Mouse (Mus musculus): ENCODE data around the gene Pitpnb.

Pitpnb gene

GRCm38 (mm10) chr5:111330417-111331098 lies at the start of gene Pitpnb:
Pitpnb (plus strand) TSS chr5:111330763.
- peak; percentile 99 for DNase-seq (ENCODE audit: low read depth, low spot score)
- H3K27me3 ChIP-seq (ENCODE audit: control insufficient read depth, insufficient read depth, low read length, poor library complexity, severe bottlenecking): no peaks in the 10 kb centered on the region; the same call in 1 of the 2 replicates
- H3K36me3 ChIP-seq (ENCODE audit: control insufficient read depth, insufficient read depth, low read length, poor library complexity, severe bottlenecking): no peaks in the 10 kb centered on the region

- Histone ChIP-seq H3K36me3 (ENCODE audit: control insufficient read depth, insufficient read depth, low read length, poor library complexity, severe bottlenecking) (peaks cover 2% of the 10 kb centered on the region; the same call in 1 of the 2 replicates), H3K27me3 (ENCODE audit: control insufficient read depth, insufficient read depth, low read length, poor library complexity, severe bottlenecking) (no peaks in the 10 kb centered on the region)
- no peak for DNase-seq (ENCODE audit: low read depth, low spot score)
These were observed 46.0 kb upstream of the Pitpnb start for GRCm38 (mm10) chr5:111284420-111285175.

GRCm38 (mm10) chr5:111287571-111287970 lies 43.0 kb upstream of the Pitpnb start:
- no peaks in the 10 kb centered on the region for H3K27me3 ChIP-seq (ENCODE audit: control insufficient read depth, insufficient read depth, low read length, poor library complexity, severe bottlenecking)
- H3K36me3 ChIP-seq (ENCODE audit: control insufficient read depth, insufficient read depth, low read length, poor library complexity, severe bottlenecking): peaks cover 2% of the 10 kb centered on the region; the same call in 1 of the 2 replicates
- no peak for DNase-seq (ENCODE audit: low read depth, low spot score)

GRCm38 (mm10) chr5:111288486-111288885 lies 42.1 kb upstream of the Pitpnb start:
- no peak for DNase-seq (ENCODE audit: low read depth, low spot score)
- H3K27me3 ChIP-seq (ENCODE audit: control insufficient read depth, insufficient read depth, low read length, poor library complexity, severe bottlenecking): no peaks in the 10 kb centered on the region; the same call in 1 of the 2 replicates
- H3K36me3 ChIP-seq (ENCODE audit: control insufficient read depth, insufficient read depth, low read length, poor library complexity, severe bottlenecking): peaks cover 2% of the 10 kb centered on the region; the same call in 1 of the 2 replicates

GRCm38 (mm10) chr5:111290071-111290470 lies 40.5 kb upstream of the Pitpnb start:
- Histone ChIP-seq H3K36me3 (ENCODE audit: control insufficient read depth, insufficient read depth, low read length, poor library complexity, severe bottlenecking) (no peaks in the 10 kb centered on the region), H3K27me3 (ENCODE audit: control insufficient read depth, insufficient read depth, low read length, poor library complexity, severe bottlenecking) (no peaks in the 10 kb centered on the region; the same call in 1 of the 2 replicates)
- DNase-seq (ENCODE audit: low read depth, low spot score): no peak

GRCm38 (mm10) chr5:111291639-111292038 lies 38.9 kb upstream of the Pitpnb start:
- no peaks in the 10 kb centered on the region for H3K36me3 ChIP-seq (ENCODE audit: control insufficient read depth, insufficient read depth, low read length, poor library complexity, severe bottlenecking)
- no peaks in the 10 kb centered on the region; the same call in 1 of the 2 replicates for H3K27me3 ChIP-seq (ENCODE audit: control insufficient read depth, insufficient read depth, low read length, poor library complexity, severe bottlenecking)
- DNase-seq (ENCODE audit: low read depth, low spot score): no peak

GRCm38 (mm10) chr5:111297801-111298200 lies 32.8 kb upstream of the Pitpnb start:
- no peak for DNase-seq (ENCODE audit: low read depth, low spot score)
- H3K27me3 ChIP-seq (ENCODE audit: control insufficient read depth, insufficient read depth, low read length, poor library complexity, severe bottlenecking): no peaks in the 10 kb centered on the region; the same call in 1 of the 2 replicates

GRCm38 (mm10) chr5:111298706-111299105 lies 31.9 kb upstream of the Pitpnb start:
- DNase-seq (ENCODE audit: low read depth, low spot score): no peak
- no peaks in the 10 kb centered on the region for H3K27me3 ChIP-seq (ENCODE audit: control insufficient read depth, insufficient read depth, low read length, poor library complexity, severe bottlenecking)
- no peaks in the 10 kb centered on the region for H3K36me3 ChIP-seq (ENCODE audit: control insufficient read depth, insufficient read depth, low read length, poor library complexity, severe bottlenecking)

More at GRCm38 (mm10) chr5:111297801-111298200, 32.8 kb upstream of the Pitpnb start:
- no peaks in the 10 kb centered on the region for H3K36me3 ChIP-seq (ENCODE audit: control insufficient read depth, insufficient read depth, low read length, poor library complexity, severe bottlenecking)

- no peak for DNase-seq (ENCODE audit: low read depth, low spot score)
- Histone ChIP-seq H3K27me3 (ENCODE audit: control insufficient read depth, insufficient read depth, low read length, poor library complexity, severe bottlenecking) (no peaks in the 10 kb centered on the region), H3K36me3 (ENCODE audit: control insufficient read depth, insufficient read depth, low read length, poor library complexity, severe bottlenecking) (no peaks in the 10 kb centered on the region)
These were observed 29.8 kb upstream of the Pitpnb start for GRCm38 (mm10) chr5:111300776-111301175.

- DNase-seq (ENCODE audit: low read depth, low spot score): peak; percentile 46
- Histone ChIP-seq H3K27me3 (ENCODE audit: control insufficient read depth, insufficient read depth, low read length, poor library complexity, severe bottlenecking) (no peaks in the 10 kb centered on the region), H3K36me3 (ENCODE audit: control insufficient read depth, insufficient read depth, low read length, poor library complexity, severe bottlenecking) (no peaks in the 10 kb centered on the region)
These were observed 28.8 kb upstream of the Pitpnb start for GRCm38 (mm10) chr5:111301736-111302135.

- Histone ChIP-seq H3K27me3 (ENCODE audit: control insufficient read depth, insufficient read depth, low read length, poor library complexity, severe bottlenecking) (no peaks in the 10 kb centered on the region), H3K36me3 (ENCODE audit: control insufficient read depth, insufficient read depth, low read length, poor library complexity, severe bottlenecking) (no peaks in the 10 kb centered on the region)
- DNase-seq (ENCODE audit: low read depth, low spot score): peak; percentile 11
These were observed 25.8 kb upstream of the Pitpnb start for GRCm38 (mm10) chr5:111304730-111305129.

GRCm38 (mm10) chr5:111310185-111310584 lies 20.4 kb upstream of the Pitpnb start:
- Histone ChIP-seq H3K36me3 (ENCODE audit: control insufficient read depth, insufficient read depth, low read length, poor library complexity, severe bottlenecking) (no peaks in the 10 kb centered on the region), H3K27me3 (ENCODE audit: control insufficient read depth, insufficient read depth, low read length, poor library complexity, severe bottlenecking) (no peaks in the 10 kb centered on the region)
- DNase-seq (ENCODE audit: low read depth, low spot score): no peak

GRCm38 (mm10) chr5:111313833-111314232 lies 16.7 kb upstream of the Pitpnb start:
- DNase-seq (ENCODE audit: low read depth, low spot score): no peak
- Histone ChIP-seq H3K27me3 (ENCODE audit: control insufficient read depth, insufficient read depth, low read length, poor library complexity, severe bottlenecking) (no peaks in the 10 kb centered on the region), H3K36me3 (ENCODE audit: control insufficient read depth, insufficient read depth, low read length, poor library complexity, severe bottlenecking) (no peaks in the 10 kb centered on the region)

- H3K36me3 ChIP-seq (ENCODE audit: control insufficient read depth, insufficient read depth, low read length, poor library complexity, severe bottlenecking): no peaks in the 10 kb centered on the region
- no peaks in the 10 kb centered on the region; the same call in 1 of the 2 replicates for H3K27me3 ChIP-seq (ENCODE audit: control insufficient read depth, insufficient read depth, low read length, poor library complexity, severe bottlenecking)
- no peak for DNase-seq (ENCODE audit: low read depth, low spot score)
These were observed 15.5 kb upstream of the Pitpnb start for GRCm38 (mm10) chr5:111315061-111315460.

GRCm38 (mm10) chr5:111317526-111317925 lies 13.0 kb upstream of the Pitpnb start:
- H3K27me3 ChIP-seq (ENCODE audit: control insufficient read depth, insufficient read depth, low read length, poor library complexity, severe bottlenecking): no peaks in the 10 kb centered on the region; the same call in 1 of the 2 replicates
- H3K36me3 ChIP-seq (ENCODE audit: control insufficient read depth, insufficient read depth, low read length, poor library complexity, severe bottlenecking): no peaks in the 10 kb centered on the region
- no peak for DNase-seq (ENCODE audit: low read depth, low spot score)
